Comparison of ENCODE assay signal across 17 mouse cellular contexts in genomic region chr4:150677846-150678224, GRCm38 (mm10). TPM values are rescaled to one million over a fixed set of nuclear protein-coding genes. Genes with fewer than 3 reads are reported as not detected.
DNase-seq lines count a peak whose midpoint lies in the region; ATAC-seq and TF ChIP-seq lines count a peak whose summit lies in the region.
"Had no signal": no experiment of that assay in that cellular context is flagged by ENCODE, and none has a peak within 500 bp of the region (broad histone marks: within the 10 kb centered on the region; RNA-seq: fewer than 3 reads in every experiment).

No protein-coding gene starts in this region.

- H3K4me3 ChIP-seq in heart, embryonic 10.5 days = no peak overlapping the region
- H3K4me3 ChIP-seq in ES-Bruce4 (ENCODE audit: low read depth, low read length) = peak overlapping the region; percentile 38
- H3K4me3 ChIP-seq in hindbrain, embryonic 11.5 days (ENCODE audit: low read depth, low read length) = no peak overlapping the region
- no peak overlapping the region for H3K4me3 ChIP-seq in midbrain, embryonic 14.5 days (replicated peaks; ENCODE audit: low read depth, low read length)
- H3K4me3 ChIP-seq: embryonic facial prominence, embryonic 13.5 days; heart, embryonic 15.5 days had no signal

- no peaks in the 10 kb centered on the region for H3K36me3 ChIP-seq in heart, embryonic 10.5 days
- H3K36me3 ChIP-seq in ES-Bruce4 (ENCODE audit: control insufficient read depth, insufficient read depth, low read length, poor library complexity, severe bottlenecking) = no peaks in the 10 kb centered on the region
- H3K36me3 ChIP-seq in hindbrain, embryonic 11.5 days (ENCODE audit: control insufficient read depth, insufficient read depth, low read length) = no peaks in the 10 kb centered on the region
- H3K36me3 ChIP-seq in midbrain, embryonic 14.5 days (ENCODE audit: control insufficient read depth, insufficient read depth, low read length) = no peaks in the 10 kb centered on the region
- H3K36me3 ChIP-seq: embryonic facial prominence, embryonic 13.5 days; heart, embryonic 15.5 days had no signal

- no peak for DNase-seq in heart, embryonic 10.5 days (ENCODE audit: low spot score)
- no peak for DNase-seq in heart, adult 11 months
- DNase-seq in hindbrain, embryonic 11.5 days (ENCODE audit: low spot score) = no peak
- DNase-seq in midbrain, embryonic 14.5 days = no peak
- no peak for DNase-seq in natural killer cell, adult 2 months (ENCODE audit: low spot score in 2 of 2)
- DNase-seq in spleen, adult 12 weeks (ENCODE audit: low spot score) = no peak
- DNase-seq in yolk sac, embryonic 10.5 days (ENCODE audit: low spot score) = no peak
- DNase-seq: cerebellum, postnatal 36 days; gastrocnemius, postnatal 25 days; kidney, adult 9 months; lung, postnatal 36 days; right cerebral cortex, postnatal 25 days; thymus, postnatal 36 days had no signal

- H3K27me3 ChIP-seq in heart, embryonic 10.5 days (ENCODE audit: insufficient read depth, poor library complexity, severe bottlenecking) = no peaks in the 10 kb centered on the region
- H3K27me3 ChIP-seq in ES-Bruce4 (ENCODE audit: control insufficient read depth, insufficient read depth, low read length, poor library complexity, severe bottlenecking) = no peaks in the 10 kb centered on the region
- H3K27me3 ChIP-seq in hindbrain, embryonic 11.5 days (ENCODE audit: control insufficient read depth, insufficient read depth, low read length) = no peaks in the 10 kb centered on the region
- H3K27me3 ChIP-seq in midbrain, embryonic 14.5 days (ENCODE audit: control insufficient read depth, insufficient read depth, low read length) = no peaks in the 10 kb centered on the region
- H3K27me3 ChIP-seq: embryonic facial prominence, embryonic 13.5 days; heart, embryonic 15.5 days had no signal

- no peak for TF ChIP-seq CTCF in ES-Bruce4 (IDR thresholded peaks at IDR 0.05; ENCODE audit: low read depth, low read length)

- peak overlapping the region; percentile 46 for H3K9ac ChIP-seq in ES-Bruce4 (ENCODE audit: low read depth, poor library complexity, severe bottlenecking)
- no peak overlapping the region for H3K9ac ChIP-seq in hindbrain, embryonic 11.5 days (ENCODE audit: low read depth, low read length)
- H3K9ac ChIP-seq in midbrain, embryonic 14.5 days (replicated peaks; ENCODE audit: low read length) = no peak overlapping the region
- H3K9ac ChIP-seq: embryonic facial prominence, embryonic 13.5 days; heart, embryonic 15.5 days; liver, embryonic 14.5 days had no signal

- TF ChIP-seq EP300 in ES-Bruce4 (IDR thresholded peaks at IDR 0.05; ENCODE audit: insufficient read depth, low read depth, low read length) = peak; percentile 84

- peaks cover 12% of the 10 kb centered on the region for H3K4me1 ChIP-seq in heart, embryonic 10.5 days
- H3K4me1 ChIP-seq in ES-Bruce4 (ENCODE audit: control insufficient read depth, insufficient read depth, low read length) = peaks cover 5% of the 10 kb centered on the region
- peaks cover 4% of the 10 kb centered on the region; the same call in 1 of the 2 replicates for H3K4me1 ChIP-seq in hindbrain, embryonic 11.5 days (replicated peaks; ENCODE audit: control insufficient read depth, insufficient read depth, low read length)
- H3K4me1 ChIP-seq in midbrain, embryonic 14.5 days (ENCODE audit: control insufficient read depth, insufficient read depth, low read length) = no peaks in the 10 kb centered on the region
- H3K4me1 ChIP-seq: heart, embryonic 15.5 days had no signal

- 0 out of 2 replicates have a peak overlapping the region, but pooled peaks have one; percentile 7 for H3K27ac ChIP-seq in heart, embryonic 10.5 days
- H3K27ac ChIP-seq in ES-Bruce4 (ENCODE audit: insufficient read depth, low read length) = peak overlapping the region; percentile 87
- H3K27ac ChIP-seq in hindbrain, embryonic 11.5 days (ENCODE audit: low read depth, low read length) = no peak overlapping the region
- H3K27ac ChIP-seq in midbrain, embryonic 14.5 days (replicated peaks; ENCODE audit: low read depth, low read length) = no peak overlapping the region
- H3K27ac ChIP-seq: embryonic facial prominence, embryonic 13.5 days; heart, embryonic 15.5 days; liver, embryonic 14.5 days had no signal

- TF ChIP-seq POLR2A in ES-Bruce4 (IDR thresholded peaks at IDR 0.05; ENCODE audit: insufficient read depth, low read length) = peak; percentile 29

- no peaks in the 10 kb centered on the region for H3K9me3 ChIP-seq in heart, embryonic 10.5 days
- H3K9me3 ChIP-seq in ES-Bruce4 (replicated peaks; ENCODE audit: control insufficient read depth, insufficient read depth, low read length, poor library complexity, severe bottlenecking) = no peaks in the 10 kb centered on the region
- no peaks in the 10 kb centered on the region for H3K9me3 ChIP-seq in hindbrain, embryonic 11.5 days (ENCODE audit: control insufficient read depth, low read length)
- H3K9me3 ChIP-seq in midbrain, embryonic 14.5 days (ENCODE audit: control insufficient read depth, low read length) = peaks cover 3% of the 10 kb centered on the region; the same call in 1 of the 2 replicates
- H3K9me3 ChIP-seq: embryonic facial prominence, embryonic 13.5 days; heart, embryonic 15.5 days had no signal

- H3K4me2 ChIP-seq in hindbrain, embryonic 11.5 days (replicated peaks; ENCODE audit: low read depth, low read length) = no peak overlapping the region
- H3K4me2 ChIP-seq in midbrain, embryonic 14.5 days (ENCODE audit: low read length) = 0 out of 2 replicates have a peak overlapping the region, but pooled peaks have one; percentile 4
- H3K4me2 ChIP-seq: embryonic facial prominence, embryonic 13.5 days; heart, embryonic 15.5 days had no signal

- 21% methylated on average over 4 of the region's 4 CpGs for WGBS in heart, embryonic 10.5 days
- 21% methylated on average over 3 of the region's 4 CpGs for WGBS in hindbrain, embryonic 11.5 days
- 0% methylated on average over 4 of the region's 4 CpGs for WGBS in midbrain, embryonic 14.5 days

- peak; percentile 51; the same call in 1 of the 2 replicates for ATAC-seq in hindbrain, embryonic 11.5 days (ENCODE audit: low FRiP score)
- ATAC-seq in midbrain, embryonic 14.5 days (ENCODE audit: low FRiP score, low TSS enrichment) = 0 out of 2 replicates have a peak, but pooled peaks have one; percentile 20

RNA-seq across cellular contexts. Expression of gene Slc45a1, which starts 25.9 kb away (rescaled TPM):
- 0.10 and 0.15 TPM in 2 replicates for polyA plus RNA-seq in heart, embryonic 10.5 days (2016; fragmentation: Nextera tagmentation; extraction: Ambion mirVana)
- polyA plus RNA-seq in ES-Bruce4 (2011; ENCODE audit: insufficient read depth, insufficient read length, low read depth, missing spikeins) = 0.90 and 1.1 TPM in 2 replicates
- 5.6 and 7.8 TPM in 2 replicates for polyA plus RNA-seq in hindbrain, embryonic 11.5 days (2014; fragmentation: Nextera tagmentation; extraction: Ambion mirVana)
- 28.0 and 29.3 TPM in 2 replicates for polyA plus RNA-seq in midbrain, embryonic 14.5 days (2014; fragmentation: Nextera tagmentation; extraction: Ambion mirVana)
- polyA plus RNA-seq: heart, embryonic 15.5 days; liver, embryonic 14.5 days had no signal

Comparison
In these comparisons a context has a peak if more than half of its experiments do, and no peak if none do; other contexts are left out.
1. H3K27ac ChIP-seq: peak in heart, embryonic 10.5 days (single experiment) and ES-Bruce4 (single experiment); none in hindbrain, embryonic 11.5 days (single experiment) and midbrain, embryonic 14.5 days (single experiment).